Mouse (Mus musculus) heart, adult 2 months (tissue): Measurements from ENCODE around the gene Zfp639.

ENCODE experiments used
- CTCF ChIP-seq: fragments of 200-600 bp; IDR thresholded peaks from 2 replicates; pipeline ENCODE4 v1.8.1; 2022; ENCODE audit warnings: antibody characterized with exemption, mild to moderate bottlenecking, moderate library complexity
- EP300 ChIP-seq: fragments of 200-500 bp; IDR thresholded peaks from 2 replicates; pipeline ENCODE4 v1.6.1; 2011; ENCODE audit warnings: low read depth, low read length, control low read depth; ENCODE audit not compliant: insufficient read depth
- POLR2A ChIP-seq: fragments of 200-500 bp; IDR thresholded peaks from 2 replicates; pipeline ENCODE4 v1.6.1; 2011; ENCODE audit warnings: mild to moderate bottlenecking, low read depth, low read length, control low read depth; ENCODE audit not compliant: insufficient read depth

GRCm38 (mm10) chr3:32490928-32491315 lies 19.1 kb upstream of the Zfp639 start:
- no peak for TF ChIP-seq CTCF
- TF ChIP-seq POLR2A, result no peak
- no peak for TF ChIP-seq EP300
